In genomic region chr2:63184551-63185430, GRCm38 (mm10) we compare ENCODE assay signal across 9 mouse cellular contexts. TPM values are rescaled to one million over a fixed set of nuclear protein-coding genes. Genes with fewer than 3 reads are reported as not detected.
DNase-seq lines count a peak whose midpoint lies in the region; ATAC-seq lines count a peak whose summit lies in the region.
"Had no signal": no experiment of that assay in that cellular context is flagged by ENCODE, and none has a peak within 500 bp of the region (broad histone marks: within the 10 kb centered on the region; RNA-seq: fewer than 3 reads in every experiment).

No protein-coding gene starts in this region.

- H3K9ac ChIP-seq in hindbrain, embryonic 13.5 days: peak overlapping the region; percentile 75
- H3K9ac ChIP-seq in neural tube, embryonic 15.5 days (replicated peaks): peak overlapping the region; percentile 56

- no peaks in the 10 kb centered on the region for H3K9me3 ChIP-seq in hindbrain, embryonic 13.5 days
- H3K9me3 ChIP-seq in neural tube, embryonic 15.5 days (replicated peaks): no peaks in the 10 kb centered on the region

- peak; percentile 93 for ATAC-seq in hindbrain, embryonic 13.5 days (ENCODE audit: low FRiP score)
- peak; percentile 92 for ATAC-seq in neural tube, embryonic 15.5 days (ENCODE audit: low FRiP score)

- H3K27ac ChIP-seq in hindbrain, embryonic 13.5 days: peak overlapping the region; percentile 88
- H3K27ac ChIP-seq in neural tube, embryonic 15.5 days (replicated peaks): peak overlapping the region; percentile 90

- DNase-seq in ZHBTc4 (ENCODE audit: low read depth, low spot score): peak; percentile 66
- DNase-seq in cerebellum, postnatal 4 days (ENCODE audit: low spot score in 2 of 2): peak; percentile 19 to 53
- peak; percentile 38 to 53 for DNase-seq in left cerebral cortex, postnatal 14 days (ENCODE audit: low spot score in 2 of 2)
- DNase-seq in natural killer cell, adult 2 months (ENCODE audit: low spot score in 2 of 2): no peak
- no peak for DNase-seq in thymus, postnatal 25 days

- no peaks in the 10 kb centered on the region for H3K27me3 ChIP-seq in hindbrain, embryonic 13.5 days
- H3K27me3 ChIP-seq in neural tube, embryonic 15.5 days (replicated peaks): no peaks in the 10 kb centered on the region

- peak overlapping the region; percentile 58 for H3K4me3 ChIP-seq in hindbrain, embryonic 13.5 days
- peak overlapping the region; percentile 54 for H3K4me3 ChIP-seq in neural tube, embryonic 15.5 days (replicated peaks)

- 2% methylated on average over 13 of the region's 15 CpGs for WGBS in hindbrain, embryonic 13.5 days
- WGBS in neural tube, embryonic 15.5 days: 2% methylated on average over 13 of the region's 15 CpGs

- intact Hi-C loops in left cerebral cortex, postnatal 14 days (cut with DNase I): loop anchor here (10.0 kb wide), 1 partner anchor 270 kb away; no protein-coding TSS in a partner anchor

- H3K4me2 ChIP-seq in hindbrain, embryonic 13.5 days: peak overlapping the region; percentile 59
- H3K4me2 ChIP-seq in neural tube, embryonic 15.5 days: peak overlapping the region; percentile 60

- H3K36me3 ChIP-seq in hindbrain, embryonic 13.5 days: no peaks in the 10 kb centered on the region
- no peaks in the 10 kb centered on the region for H3K36me3 ChIP-seq in neural tube, embryonic 15.5 days

- H3K4me1 ChIP-seq in hindbrain, embryonic 13.5 days (replicated peaks): peaks cover 15% of the 10 kb centered on the region; the same call in 1 of the 2 replicates
- H3K4me1 ChIP-seq in neural tube, embryonic 15.5 days: peaks cover 11% of the 10 kb centered on the region; the same call in 1 of the 2 replicates

RNA-seq across cellular contexts. Expression of gene Kcnh7, which starts 0.7 kb away (rescaled TPM):
- 10.1 and 10.7 TPM in 2 replicates for polyA plus RNA-seq in hindbrain, embryonic 13.5 days (2015; fragmentation: Nextera tagmentation; extraction: Ambion mirVana)
- total RNA-seq in left cerebral cortex, postnatal 14 days (2021): 10 to 100 TPM; 79.1 to 96.9 TPM
- 8.1 and 10.6 TPM in 2 replicates for polyA plus RNA-seq in neural tube, embryonic 15.5 days (2015; fragmentation: Nextera tagmentation; extraction: Ambion mirVana)
- total RNA-seq: common myeloid progenitor, adult 5-6 weeks had no signal
- polyA plus RNA-seq: spleen, adult 2 months had no signal

Comparison
In these comparisons a context has a peak if more than half of its experiments do, and no peak if none do; other contexts are left out.
1. DNase-seq: peak in ZHBTc4 (single experiment), cerebellum, postnatal 4 days (2 of 2) and left cerebral cortex, postnatal 14 days (2 of 2); none in natural killer cell, adult 2 months (0 of 2) and thymus, postnatal 25 days (single experiment).